Comparison of ENCODE assay signal across 15 mouse cellular contexts in genomic region chr10:120394740-120395139, GRCm38 (mm10).
"Had no signal": no experiment of that assay in that cellular context is flagged by ENCODE, and none has a peak within 500 bp of the region (broad histone marks: within the 10 kb centered on the region; RNA-seq: fewer than 3 reads in every experiment).

No protein-coding gene starts in this region.

- H3K4me3 ChIP-seq: limb, embryonic 12.5 days; liver, embryonic 13.5 days; lung, embryonic 15.5 days; midbrain, embryonic 13.5 days; stomach, embryonic 15.5 days had no signal

- DNase-seq: kidney, adult 9 months; kidney, postnatal 36 days; layer of hippocampus, adult 9-11 months; liver; liver, embryonic 13.5 days; liver, postnatal 0 days; lung, postnatal 14 days; right cerebral cortex, postnatal 14 days; spleen, adult 18-20 months; thymus, postnatal 36 days had no signal

- H3K27ac ChIP-seq: kidney, postnatal 0 days; limb, embryonic 12.5 days; liver, embryonic 13.5 days; lung, embryonic 15.5 days; midbrain, embryonic 13.5 days; stomach, embryonic 15.5 days had no signal

- ATAC-seq: liver, postnatal 0 days; midbrain, embryonic 13.5 days had no signal

- H3K27me3 ChIP-seq: limb, embryonic 12.5 days; liver, embryonic 13.5 days; lung, embryonic 15.5 days; stomach, embryonic 15.5 days had no signal

- H3K4me2 ChIP-seq: limb, embryonic 12.5 days; liver, embryonic 13.5 days; lung, embryonic 15.5 days; midbrain, embryonic 13.5 days; stomach, embryonic 15.5 days had no signal

- H3K9me3 ChIP-seq: limb, embryonic 12.5 days; liver, embryonic 13.5 days; lung, embryonic 15.5 days; midbrain, embryonic 13.5 days; stomach, embryonic 15.5 days had no signal

- H3K36me3 ChIP-seq: limb, embryonic 12.5 days; liver, embryonic 13.5 days; lung, embryonic 15.5 days; midbrain, embryonic 13.5 days; stomach, embryonic 15.5 days had no signal

- H3K9ac ChIP-seq: limb, embryonic 12.5 days; liver, embryonic 13.5 days; liver, postnatal 0 days; lung, embryonic 15.5 days; midbrain, embryonic 13.5 days; stomach, embryonic 15.5 days had no signal
